13 mouse cellular contexts compared by ENCODE assay signal in the genomic region with DNA sequence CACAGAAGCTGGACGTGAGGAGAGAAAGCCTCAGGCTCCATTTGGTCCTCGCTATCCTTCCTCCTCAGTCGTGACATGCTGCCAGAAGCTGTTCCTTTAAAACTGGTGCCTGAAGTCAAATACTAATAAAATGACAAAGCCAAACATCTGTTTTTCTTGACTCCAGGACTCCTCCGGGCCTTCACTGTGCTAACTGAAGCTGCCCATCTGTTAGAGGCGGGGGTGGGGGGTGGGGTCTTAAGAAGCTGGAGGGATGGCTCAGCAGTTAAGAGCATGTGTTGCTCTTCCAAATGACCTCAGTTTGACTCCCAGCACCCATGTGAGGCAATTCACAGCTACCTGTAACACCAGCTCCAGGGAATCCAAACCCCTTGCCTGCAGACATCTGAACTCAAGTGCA. TPM values are rescaled to one million over a fixed set of nuclear protein-coding genes. Genes with fewer than 3 reads are reported as not detected.
DNase-seq lines count a peak whose midpoint lies in the region; ATAC-seq lines count a peak whose summit lies in the region.
"Had no signal": no experiment of that assay in that cellular context is flagged by ENCODE, and none has a peak within 500 bp of the region (broad histone marks: within the 10 kb centered on the region; RNA-seq: fewer than 3 reads in every experiment).

No protein-coding gene starts in this region.

- no peak overlapping the region for H3K9ac ChIP-seq in hindbrain, embryonic 11.5 days (ENCODE audit: low read depth, low read length)

- no peak overlapping the region for H3K4me3 ChIP-seq in hindbrain, embryonic 10.5 days
- no peak overlapping the region for H3K4me3 ChIP-seq in hindbrain, embryonic 11.5 days (ENCODE audit: low read depth, low read length)

- H3K9me3 ChIP-seq in hindbrain, embryonic 10.5 days: no peaks in the 10 kb centered on the region
- H3K9me3 ChIP-seq in hindbrain, embryonic 11.5 days (ENCODE audit: control insufficient read depth, low read length): no peaks in the 10 kb centered on the region

- no peak overlapping the region for H3K4me2 ChIP-seq in hindbrain, embryonic 11.5 days (replicated peaks; ENCODE audit: low read depth, low read length)

- no peaks in the 10 kb centered on the region for H3K27me3 ChIP-seq in hindbrain, embryonic 10.5 days (ENCODE audit: insufficient read depth, poor library complexity, severe bottlenecking)
- H3K27me3 ChIP-seq in hindbrain, embryonic 11.5 days (ENCODE audit: control insufficient read depth, insufficient read depth, low read length): no peaks in the 10 kb centered on the region

- H3K4me1 ChIP-seq in hindbrain, embryonic 10.5 days (replicated peaks): peaks cover 20% of the 10 kb centered on the region
- H3K4me1 ChIP-seq in hindbrain, embryonic 11.5 days (replicated peaks; ENCODE audit: control insufficient read depth, insufficient read depth, low read length): no peaks in the 10 kb centered on the region; the same call in 1 of the 2 replicates

- DNase-seq in hindbrain, embryonic 10.5 days (ENCODE audit: low spot score): no peak
- no peak for DNase-seq in hindbrain, embryonic 11.5 days (ENCODE audit: low spot score)
- peak; percentile 27 for DNase-seq in lung, postnatal 10 days
- no peak for DNase-seq in lung, postnatal 4 days
- DNase-seq in gastrocnemius, postnatal 10 days: peak; percentile 13
- DNase-seq in lung, postnatal 25 days (ENCODE audit: low spot score): peak; percentile 14
- DNase-seq: adrenal gland, adult 8-10 months had no signal

- WGBS in hindbrain, embryonic 10.5 days: 55% methylated on average over 5 of the region's 5 CpGs
- 53% methylated on average over 5 of the region's 5 CpGs for WGBS in hindbrain, embryonic 11.5 days

- ATAC-seq in hindbrain, embryonic 11.5 days (ENCODE audit: low FRiP score): no peak
- ATAC-seq in erythroid progenitor cell, adult 5-6 weeks (replicated peaks; ENCODE audit: low FRiP score, poor library complexity, severe bottlenecking): no peak
- no peak for ATAC-seq in monocyte, adult 5-6 weeks (replicated peaks; ENCODE audit: insufficient number of reproducible peaks, low FRiP score, low TSS enrichment, poor library complexity, severe bottlenecking)

- peak overlapping the region; percentile 64; the same call in 1 of the 2 replicates for H3K27ac ChIP-seq in hindbrain, embryonic 10.5 days
- no peak overlapping the region for H3K27ac ChIP-seq in hindbrain, embryonic 11.5 days (ENCODE audit: low read depth, low read length)

- no peaks in the 10 kb centered on the region for H3K36me3 ChIP-seq in hindbrain, embryonic 10.5 days
- no peaks in the 10 kb centered on the region for H3K36me3 ChIP-seq in hindbrain, embryonic 11.5 days (ENCODE audit: control insufficient read depth, insufficient read depth, low read length)

RNA-seq across cellular contexts. Expression of gene Olfr521, which starts 25.3 kb away (rescaled TPM):
- polyA plus RNA-seq in hindbrain, embryonic 10.5 days (2016; fragmentation: Nextera tagmentation; extraction: Ambion mirVana): not detected in 2 replicates
- not detected in 2 replicates for polyA plus RNA-seq in hindbrain, embryonic 11.5 days (2014; fragmentation: Nextera tagmentation; extraction: Ambion mirVana)
- not detected for total RNA-seq in gastrocnemius, postnatal 10 days (2021)
- total RNA-seq in erythroid progenitor cell, adult 5-6 weeks (2015; ENCODE audit: low replicate concordance): not detected in 2 replicates
- total RNA-seq in erythroid progenitor cell, adult 5-6 weeks (2017; ENCODE audit: low replicate concordance): not detected in 2 replicates
- total RNA-seq in monocyte, adult 5-6 weeks (2017): not detected in 3 replicates
- total RNA-seq: adrenal gland, adult 8-10 months; hematopoietic stem cell, adult 5-6 weeks; left cerebral cortex, postnatal 25 days; megakaryocyte progenitor cell, adult 5-6 weeks had no signal
- polyA plus RNA-seq: thymus, postnatal 0 days had no signal

RNA-seq across cellular contexts. Expression of gene Neu3, which starts 39.7 kb away (rescaled TPM):
- polyA plus RNA-seq in hindbrain, embryonic 10.5 days (2016; fragmentation: Nextera tagmentation; extraction: Ambion mirVana): 1.9 and 2.1 TPM in 2 replicates
- 1.8 and 2.1 TPM in 2 replicates for polyA plus RNA-seq in hindbrain, embryonic 11.5 days (2014; fragmentation: Nextera tagmentation; extraction: Ambion mirVana)
- total RNA-seq in gastrocnemius, postnatal 10 days (2021): 1 to 10 TPM; 2.6 to 3.2 TPM
- 17.3 and 21.0 TPM in 2 replicates for total RNA-seq in erythroid progenitor cell, adult 5-6 weeks (2015; ENCODE audit: low replicate concordance)
- total RNA-seq in erythroid progenitor cell, adult 5-6 weeks (2017; ENCODE audit: low replicate concordance): 22.8 and 23.1 TPM in 2 replicates
- total RNA-seq in monocyte, adult 5-6 weeks (2017): 0.75 to 1.2 TPM in 2 of 3 replicates, not detected in the other

RNA-seq across cellular contexts. Expression of gene Olfr520, which starts 58.5 kb away (rescaled TPM):
- polyA plus RNA-seq in hindbrain, embryonic 10.5 days (2016; fragmentation: Nextera tagmentation; extraction: Ambion mirVana): not detected in 2 replicates
- not detected in 2 replicates for polyA plus RNA-seq in hindbrain, embryonic 11.5 days (2014; fragmentation: Nextera tagmentation; extraction: Ambion mirVana)
- not detected for total RNA-seq in gastrocnemius, postnatal 10 days (2021)
- total RNA-seq in erythroid progenitor cell, adult 5-6 weeks (2015; ENCODE audit: low replicate concordance): not detected in 2 replicates
- total RNA-seq in erythroid progenitor cell, adult 5-6 weeks (2017; ENCODE audit: low replicate concordance): not detected in 2 replicates
- not detected in 3 replicates for total RNA-seq in monocyte, adult 5-6 weeks (2017)
- total RNA-seq: adrenal gland, adult 8-10 months; hematopoietic stem cell, adult 5-6 weeks; left cerebral cortex, postnatal 25 days; megakaryocyte progenitor cell, adult 5-6 weeks had no signal
- polyA plus RNA-seq: thymus, postnatal 0 days had no signal

Comparison
In these comparisons a context has a peak if more than half of its experiments do, and no peak if none do; other contexts are left out.
1. DNase-seq: peak in lung, postnatal 10 days (single experiment), gastrocnemius, postnatal 10 days (single experiment) and lung, postnatal 25 days (single experiment); none in hindbrain, embryonic 10.5 days (single experiment), hindbrain, embryonic 11.5 days (single experiment) and lung, postnatal 4 days (0 of 2).